Mouse (Mus musculus): ENCODE measurements at regions not wholly inside any gene's neighbourhood (a gene's known extent, or its start where the extent isn't known, plus 50 kb on each side); places are given as distances from the start of the nearest gene placed in this dataset.

DNA sequence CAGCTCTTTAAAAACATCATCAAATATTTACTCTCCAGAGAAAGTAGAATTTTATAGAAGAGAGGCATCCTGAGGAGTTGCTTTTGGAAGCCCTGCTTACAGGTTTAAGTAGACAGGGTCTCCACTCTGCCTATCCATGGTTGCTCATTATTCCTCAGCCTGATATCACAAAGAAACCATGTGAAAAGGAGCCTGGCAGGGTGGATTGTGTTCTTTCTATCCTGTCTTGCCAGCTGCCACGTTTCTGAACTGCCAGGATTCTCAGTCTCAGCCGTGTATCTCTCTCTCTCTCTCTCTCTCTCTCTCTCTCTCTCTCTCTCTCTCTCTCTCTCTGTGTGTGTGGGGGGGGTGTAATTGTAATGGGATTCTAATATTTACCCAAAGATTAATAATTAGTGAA is 431.9 kb upstream of the Atp11b start:
- no peak for ATAC-seq

DNA sequence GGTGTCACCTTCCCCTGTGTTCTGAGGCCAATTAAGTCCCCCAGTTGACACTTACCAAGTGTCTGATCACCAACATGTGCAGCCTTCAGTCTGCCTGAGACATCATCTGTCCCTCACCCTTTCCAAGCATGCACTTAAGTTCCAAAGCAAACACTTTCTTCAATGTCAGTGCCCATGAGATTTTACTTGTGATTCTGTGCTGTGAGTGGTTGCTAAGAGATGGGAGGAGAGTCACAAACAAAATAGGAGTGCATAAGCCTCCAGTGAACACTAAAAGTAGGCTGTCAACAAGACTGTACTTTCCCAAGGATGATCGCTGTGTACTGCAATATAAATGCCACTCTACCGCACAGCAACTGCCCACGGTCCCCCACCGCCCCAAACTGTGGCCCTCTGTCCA is 431.0 kb upstream of the Atp11b start:
- no peak for ATAC-seq

DNA sequence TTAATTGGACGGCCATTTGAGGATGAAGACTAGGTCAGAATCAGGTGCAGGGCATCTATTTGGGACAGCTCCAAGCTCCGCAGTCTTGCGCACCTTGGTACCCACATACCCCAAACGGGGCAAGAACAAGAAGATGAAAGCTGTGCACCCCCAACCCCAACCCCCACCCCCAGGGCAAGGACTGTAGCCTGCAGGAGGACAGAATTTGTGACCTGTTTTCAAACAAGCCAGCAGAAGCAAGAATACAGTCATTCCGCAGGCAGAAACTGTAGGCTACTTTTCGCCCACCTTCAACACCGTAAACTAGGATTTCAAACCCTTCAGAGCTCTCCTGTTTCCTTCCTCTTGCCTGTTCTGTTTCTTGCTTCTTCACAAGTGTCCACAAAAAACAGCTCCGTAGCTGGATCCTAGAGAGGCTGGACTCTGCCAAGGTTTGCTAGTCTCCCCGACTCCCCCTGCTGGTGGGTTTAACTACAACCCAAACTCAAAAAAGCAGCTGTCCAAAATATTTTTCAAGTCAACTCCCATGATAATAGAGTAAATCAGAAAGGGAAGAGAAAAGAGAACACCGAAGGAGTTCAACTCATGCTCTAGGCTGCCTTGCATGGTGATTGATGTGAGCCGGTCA is 430.3 kb upstream of the Atp11b start:
- ATAC-seq: no peak

DNA sequence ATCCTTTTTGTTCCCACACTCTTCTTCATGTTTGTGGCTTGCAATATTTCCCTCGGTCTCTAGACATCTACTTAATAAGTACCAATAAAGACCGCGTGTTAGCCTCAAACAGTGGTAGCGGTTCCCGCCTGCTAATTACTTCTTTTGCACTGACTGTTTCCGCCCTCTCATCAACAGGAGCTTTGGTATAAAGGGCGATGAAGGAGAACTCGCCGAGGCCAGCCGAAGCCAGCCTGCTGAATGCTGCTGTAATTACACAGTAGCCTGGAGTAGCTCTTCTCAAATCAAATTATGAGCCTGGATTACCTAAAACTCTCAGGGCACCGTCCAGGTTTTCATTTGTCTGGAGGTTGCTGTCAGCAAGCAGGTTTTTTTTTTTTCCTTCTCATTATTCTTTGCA is 429.7 kb upstream of the Atp11b start:
- ATAC-seq: no peak

DNA sequence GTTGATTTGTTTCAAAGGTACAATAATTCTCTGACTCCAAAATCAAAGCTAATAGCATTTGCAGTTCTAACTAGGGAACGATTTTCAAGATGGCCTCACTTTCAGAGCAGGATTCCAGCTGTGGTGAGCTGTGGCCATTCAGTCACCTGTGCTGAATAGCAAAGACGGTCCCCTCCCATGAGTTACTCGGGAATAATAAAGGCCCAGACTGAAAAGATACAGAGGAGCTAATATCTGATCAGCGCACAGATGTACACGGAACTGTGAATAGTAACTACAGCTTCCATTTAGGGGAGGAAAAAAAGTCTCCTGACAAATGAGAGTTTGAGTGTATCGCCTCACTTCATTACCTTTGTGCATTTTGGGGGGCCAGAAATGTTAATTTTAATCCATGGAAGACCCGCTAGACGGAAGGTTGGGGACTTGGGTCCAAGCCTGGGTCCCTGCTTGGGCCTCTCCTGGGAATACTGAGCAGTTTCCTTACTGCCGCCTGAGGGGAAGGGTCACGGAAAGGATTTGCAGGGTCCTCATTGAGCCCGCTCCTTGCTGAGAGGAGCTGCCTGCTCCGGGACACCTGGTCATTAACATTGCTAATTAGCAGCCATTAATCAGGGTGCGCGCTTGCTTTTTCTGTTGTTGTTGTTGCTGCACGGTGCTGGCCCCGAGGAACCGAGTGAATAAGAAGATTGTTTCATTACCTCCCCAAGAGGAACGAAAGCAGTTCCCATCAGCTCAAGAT is 421.2 kb upstream of the Atp11b start:
- ATAC-seq: no peak

DNA sequence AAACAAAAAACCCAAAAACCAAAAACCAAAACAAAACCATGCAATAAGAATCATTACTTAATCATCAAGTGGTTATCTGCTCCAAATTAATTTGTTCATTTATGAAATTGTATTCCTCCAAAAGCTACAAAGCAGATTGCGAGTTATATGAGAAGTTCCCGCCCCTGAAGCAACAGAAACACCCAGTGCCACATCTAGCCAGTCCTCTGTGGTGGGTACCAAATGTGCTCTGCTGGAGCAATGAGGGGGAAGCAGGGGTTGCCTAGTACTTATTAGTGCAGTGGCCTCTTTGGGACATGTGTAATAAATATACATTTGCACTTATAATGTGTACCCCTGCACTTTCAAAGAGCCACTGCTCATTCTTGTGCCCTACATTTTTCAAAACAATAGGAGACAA is 419.9 kb upstream of the Atp11b start:
- no peak for ATAC-seq

DNA sequence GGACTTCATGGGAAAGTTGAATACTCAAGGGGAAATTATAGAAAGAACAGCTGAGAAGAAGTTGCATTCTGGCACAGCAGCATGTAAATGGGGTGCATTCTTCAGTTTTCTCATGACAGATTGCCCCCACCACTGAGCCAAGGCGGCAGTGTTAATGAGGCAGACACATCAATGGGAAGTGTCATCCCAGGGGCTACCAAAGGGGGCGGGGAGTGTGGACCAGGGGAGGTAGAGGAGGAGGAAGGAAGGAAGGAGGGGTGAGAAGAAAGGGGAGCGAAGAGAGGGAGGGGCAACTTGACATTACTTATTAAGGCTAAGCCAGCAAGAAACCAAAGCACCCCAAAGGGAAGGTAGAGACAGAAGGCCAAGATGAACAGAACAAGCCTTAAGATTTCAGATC is 419.4 kb upstream of the Atp11b start:
- no peak for ATAC-seq

DNA sequence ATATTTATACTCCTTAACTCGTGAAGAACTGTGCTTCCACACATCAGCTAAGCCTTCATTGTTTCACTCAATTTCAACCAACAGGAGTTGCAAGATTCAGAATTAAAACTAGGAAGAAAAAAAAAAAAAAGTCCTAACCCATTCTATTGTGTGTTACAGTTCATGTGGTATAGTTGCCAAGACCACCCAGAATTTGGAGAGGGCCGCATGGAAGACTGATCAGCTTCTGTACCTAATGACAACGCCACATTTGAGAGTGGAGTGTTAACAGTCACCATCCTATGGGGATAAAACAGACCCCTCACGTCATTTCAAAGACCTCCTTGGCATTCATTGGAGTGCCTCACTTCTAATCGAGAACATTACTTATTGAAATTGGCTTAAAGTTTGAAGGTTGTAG is 418.1 kb upstream of the Atp11b start:
- no peak for ATAC-seq

DNA sequence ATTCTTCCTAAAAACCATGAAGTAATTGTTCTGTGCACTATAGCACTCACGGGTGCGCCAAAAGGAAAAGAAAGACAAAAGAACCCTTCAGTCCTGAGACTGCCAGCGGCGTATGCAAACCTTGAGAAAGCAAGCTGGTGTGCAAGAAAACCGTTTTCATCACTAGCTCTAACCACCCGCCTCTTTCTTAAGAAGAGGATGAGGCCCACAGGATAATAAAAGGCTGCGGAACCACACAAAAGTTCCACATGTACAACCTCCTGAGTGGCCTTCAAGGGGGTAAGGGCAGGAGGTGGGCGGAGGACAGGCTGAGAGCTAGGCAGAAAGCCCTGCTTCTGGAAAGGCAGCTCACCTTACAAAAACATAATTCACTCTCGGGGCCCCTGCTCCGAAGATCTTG is 413.4 kb upstream of the Atp11b start:
- ATAC-seq: no peak

DNA sequence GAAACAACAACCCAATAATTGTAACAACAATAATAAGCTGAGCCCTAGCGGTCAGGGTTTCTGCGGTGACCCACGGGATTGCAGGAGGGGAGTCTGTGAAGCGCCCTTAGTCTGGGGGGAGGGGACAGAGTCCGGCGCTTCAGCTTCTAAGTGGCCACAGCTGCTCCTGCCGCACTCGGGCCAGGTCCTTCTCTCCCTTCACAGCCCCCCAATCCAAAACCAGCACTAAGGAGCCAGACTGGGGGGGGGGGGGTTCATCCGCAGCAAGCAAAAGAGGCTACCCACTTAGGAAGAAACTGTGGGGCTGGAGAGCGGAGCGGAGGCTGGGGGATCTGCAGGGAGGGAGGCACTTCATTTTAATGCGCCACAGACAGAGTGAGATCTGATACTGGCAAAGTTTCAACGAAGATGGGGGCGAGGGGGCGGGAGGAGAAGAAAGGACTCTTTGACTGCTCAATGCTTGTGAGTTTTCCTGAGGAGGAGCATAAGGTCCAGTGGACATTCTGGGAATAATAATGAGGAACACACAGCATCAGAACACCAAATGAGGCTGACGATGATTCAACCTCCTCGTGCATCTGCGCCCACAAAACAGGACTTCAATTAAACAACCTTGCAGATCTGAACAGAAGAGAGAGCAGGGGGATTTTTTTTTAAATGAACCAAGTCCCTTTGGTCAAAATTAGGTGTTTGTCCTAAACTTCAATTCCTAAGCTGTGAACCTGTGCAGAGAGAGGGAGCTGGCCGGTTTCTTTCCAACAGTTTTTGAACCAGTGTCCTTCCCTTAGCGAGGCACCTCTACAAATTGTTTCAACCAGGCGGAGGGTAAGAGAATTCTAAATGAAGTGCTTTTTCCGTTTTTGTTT is 412.7 kb upstream of the Atp11b start:
- ATAC-seq: no peak

DNA sequence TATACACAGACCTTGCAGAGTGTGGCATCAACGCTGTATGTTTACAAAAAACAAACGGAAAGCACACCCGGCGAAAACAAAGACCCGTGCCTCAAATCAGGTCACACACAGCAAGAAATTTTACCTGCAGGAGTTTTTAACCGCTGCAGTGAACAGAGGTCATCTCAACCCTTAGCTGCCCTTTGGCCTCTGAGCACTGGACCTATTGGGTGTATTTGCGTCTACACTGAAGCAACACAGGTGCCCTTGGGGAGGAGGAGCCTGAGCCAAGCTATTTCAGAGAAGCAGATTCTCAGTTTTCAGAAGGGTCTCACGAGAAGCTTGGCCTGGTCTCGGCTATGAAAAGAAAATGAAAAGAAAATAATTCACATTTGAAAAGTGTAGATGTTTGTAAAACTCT is 412.1 kb upstream of the Atp11b start:
- ATAC-seq: no peak

DNA sequence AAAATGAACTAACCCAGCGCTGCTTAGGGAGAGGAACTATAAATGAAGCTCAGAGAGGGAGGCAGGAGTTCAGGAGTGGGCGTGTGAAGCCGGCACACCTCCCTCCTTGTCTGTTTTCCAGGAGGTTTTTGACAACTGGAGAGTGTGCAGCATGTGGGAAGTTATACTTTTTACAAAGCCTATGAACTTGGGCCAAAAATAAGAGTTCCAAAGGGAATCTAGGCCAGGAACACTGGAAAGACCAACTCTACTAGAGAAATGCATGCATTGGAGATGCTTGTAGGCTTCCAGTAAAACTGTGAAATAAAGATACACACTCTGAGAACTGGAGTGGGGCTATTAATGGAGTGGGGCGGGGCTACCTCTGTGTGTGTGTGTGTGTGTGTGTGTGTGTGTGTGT is 411.3 kb upstream of the Atp11b start:
- no peak for ATAC-seq

DNA sequence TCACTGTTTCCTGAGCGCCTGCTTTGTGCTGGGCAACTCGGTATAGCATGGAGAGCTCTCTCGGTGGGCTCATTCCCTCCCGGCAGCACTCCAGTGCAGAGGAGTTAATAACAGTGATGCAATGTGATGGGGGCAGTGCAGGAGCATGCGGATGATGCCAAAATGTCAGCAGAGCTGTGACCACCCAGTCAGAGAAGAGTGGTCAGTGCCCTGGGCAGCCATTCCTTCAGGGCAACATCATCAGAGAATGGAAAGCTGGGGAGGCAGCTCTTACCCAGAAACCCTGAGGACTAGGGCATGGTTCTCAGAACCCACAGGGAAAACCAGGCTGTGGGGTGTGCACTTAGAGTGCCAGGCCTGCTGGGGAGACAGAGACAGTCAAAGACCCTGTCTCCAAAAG is 410.0 kb upstream of the Atp11b start:
- ATAC-seq: no peak

DNA sequence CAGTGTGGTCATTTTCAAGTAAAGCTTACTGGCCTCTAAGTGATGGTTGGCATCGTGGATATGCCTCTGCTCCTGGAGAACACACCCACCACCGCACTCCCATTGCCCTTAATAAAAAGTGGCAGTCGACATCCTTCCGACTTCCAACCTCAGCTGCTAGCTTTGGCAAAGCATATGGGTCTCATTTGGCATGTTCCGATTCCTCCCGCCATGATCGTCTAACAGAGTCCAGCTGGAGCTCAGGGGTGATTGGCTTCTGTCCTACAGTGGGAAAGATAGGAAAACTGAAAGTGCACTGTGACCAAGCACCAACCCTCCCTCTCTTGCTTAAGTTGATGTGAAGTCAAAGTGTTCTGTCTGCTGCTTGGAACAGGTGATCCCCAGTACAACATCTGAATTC is 404.8 kb upstream of the Atp11b start:
- no peak for ATAC-seq

DNA sequence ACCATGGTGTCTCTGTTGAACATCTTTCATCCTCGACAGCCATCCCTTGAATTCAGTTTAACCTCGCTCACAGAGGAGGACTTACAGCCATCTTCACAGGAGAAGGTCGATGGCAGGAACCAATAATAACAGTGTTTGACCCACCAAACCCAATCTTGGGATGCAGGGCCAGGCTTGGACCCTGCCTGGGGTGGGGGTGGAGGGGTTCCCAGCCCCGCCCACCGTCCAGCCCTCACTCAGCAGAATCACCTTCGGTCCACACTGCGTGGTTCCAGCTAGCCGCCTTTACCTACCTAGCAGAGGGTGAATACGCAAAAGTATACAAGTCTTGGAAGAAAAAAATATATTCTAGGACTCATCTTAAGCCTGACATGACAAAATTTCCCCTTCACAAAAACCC is 400.5 kb upstream of the Atp11b start:
- no peak for ATAC-seq

DNA sequence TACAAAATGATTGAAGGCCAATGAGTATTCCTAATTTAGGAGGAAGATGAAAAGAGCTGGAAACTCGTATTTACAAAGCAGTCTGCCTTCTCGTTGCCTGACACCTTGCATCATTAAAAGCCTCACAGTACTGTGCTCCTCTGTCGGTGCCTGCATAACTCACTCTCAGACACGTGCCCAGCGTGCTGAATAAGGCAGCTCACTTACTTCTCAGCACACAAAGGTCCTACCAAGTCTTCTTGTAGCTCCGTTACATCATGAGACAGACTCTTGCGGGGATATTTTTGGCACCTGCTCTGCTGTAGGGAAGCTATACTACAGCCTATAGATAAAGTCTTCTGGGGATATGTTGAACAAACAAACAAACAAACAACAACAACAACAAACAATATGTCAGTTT is 400.0 kb upstream of the Atp11b start:
- ATAC-seq: no peak

DNA sequence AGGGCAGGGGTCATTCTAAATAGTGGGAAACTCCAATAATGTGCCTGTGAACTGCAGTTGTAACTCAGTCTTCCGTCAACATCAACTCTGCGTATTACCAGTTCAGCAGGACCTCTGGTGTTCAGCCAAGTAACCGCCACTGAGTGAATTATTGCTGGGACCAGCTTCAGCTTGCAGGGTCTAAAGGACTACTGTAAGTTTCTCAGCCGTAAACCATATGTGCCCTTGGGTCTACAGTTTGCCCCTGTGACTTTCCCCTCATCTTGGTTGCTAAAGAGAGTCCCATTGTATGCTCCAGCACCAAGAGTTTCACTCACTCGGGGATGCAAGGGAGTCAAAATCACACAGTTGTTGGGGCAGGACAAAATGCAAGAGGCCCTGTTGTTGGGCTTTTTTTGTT is 399.6 kb upstream of the Atp11b start:
- ATAC-seq: no peak

DNA sequence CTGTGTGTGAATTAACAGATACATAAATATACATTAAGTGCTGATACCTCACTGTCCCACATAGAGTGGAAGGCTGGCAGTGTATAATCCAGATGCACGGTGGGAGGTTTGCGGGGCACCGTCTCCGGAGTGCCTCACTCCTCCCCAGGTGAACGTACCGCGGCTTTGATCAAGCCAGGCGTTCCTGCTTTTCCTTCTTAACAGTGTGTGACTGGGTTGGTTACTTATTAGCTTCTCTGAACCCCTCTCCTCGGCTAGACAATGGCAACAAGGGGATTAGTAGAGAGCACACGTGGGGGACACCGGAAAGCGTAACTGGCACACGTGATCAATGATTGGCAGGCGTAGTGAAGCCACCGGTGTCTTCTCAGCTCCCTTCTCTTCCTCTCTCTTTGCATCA is 396.8 kb upstream of the Atp11b start:
- ATAC-seq: no peak

DNA sequence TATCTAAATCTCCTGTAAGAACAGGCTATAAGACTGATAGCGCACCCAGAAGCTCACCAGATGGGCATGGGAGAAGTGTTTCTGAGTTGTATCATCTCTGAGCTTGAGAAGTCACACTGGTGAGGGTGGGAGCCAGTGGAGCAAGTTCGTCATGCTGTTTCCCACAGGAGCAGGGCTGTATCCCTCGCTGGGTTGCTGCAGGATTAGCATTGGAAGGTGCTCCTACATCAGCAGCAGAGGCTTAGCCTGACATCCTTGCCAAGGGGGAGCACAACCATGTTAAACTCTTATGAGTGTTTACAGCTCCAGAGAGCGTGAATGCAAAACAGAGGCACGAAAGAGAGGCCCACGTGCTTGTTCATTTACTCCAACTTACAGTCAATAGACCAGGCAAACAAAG is 395.4 kb upstream of the Atp11b start:
- ATAC-seq: no peak

DNA sequence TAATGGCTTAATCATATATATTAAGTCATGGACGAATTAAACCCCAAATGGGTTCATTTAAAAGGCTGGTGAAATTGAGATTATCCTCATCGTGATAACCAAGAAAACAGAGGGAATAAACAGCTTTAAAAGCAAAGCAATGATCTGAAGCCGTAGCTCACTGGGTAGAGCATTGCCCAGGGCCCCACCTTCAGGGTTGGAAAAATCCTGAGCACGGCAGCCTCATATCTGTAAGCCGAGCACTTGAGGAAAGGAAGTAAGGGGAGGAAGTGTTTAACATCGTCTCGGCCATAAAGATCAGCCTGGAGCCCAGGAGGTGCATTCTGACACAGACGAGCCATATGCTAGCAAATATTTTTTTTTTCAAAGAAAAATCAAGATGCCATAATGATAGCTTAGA is 394.6 kb upstream of the Atp11b start:
- ATAC-seq: no peak

DNA sequence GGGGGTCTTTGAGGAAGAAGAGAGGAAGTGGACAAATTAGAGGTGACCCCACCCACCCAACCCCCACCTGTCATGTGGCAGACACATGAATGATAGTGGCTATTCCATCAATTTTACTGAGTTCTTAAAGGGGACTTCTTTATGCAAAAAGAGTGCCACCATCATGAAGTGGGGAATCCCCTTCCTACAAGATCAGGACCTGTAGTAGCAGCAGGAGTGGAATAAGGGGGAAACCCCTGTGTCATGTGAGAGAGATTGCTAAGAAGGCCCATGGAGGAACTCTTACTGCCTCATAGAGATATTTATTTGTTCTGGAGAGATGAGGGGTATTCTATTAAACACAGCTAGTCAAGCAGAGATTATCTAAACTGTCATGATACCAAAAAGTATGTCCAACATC is 393.4 kb upstream of the Atp11b start:
- no peak for ATAC-seq

DNA sequence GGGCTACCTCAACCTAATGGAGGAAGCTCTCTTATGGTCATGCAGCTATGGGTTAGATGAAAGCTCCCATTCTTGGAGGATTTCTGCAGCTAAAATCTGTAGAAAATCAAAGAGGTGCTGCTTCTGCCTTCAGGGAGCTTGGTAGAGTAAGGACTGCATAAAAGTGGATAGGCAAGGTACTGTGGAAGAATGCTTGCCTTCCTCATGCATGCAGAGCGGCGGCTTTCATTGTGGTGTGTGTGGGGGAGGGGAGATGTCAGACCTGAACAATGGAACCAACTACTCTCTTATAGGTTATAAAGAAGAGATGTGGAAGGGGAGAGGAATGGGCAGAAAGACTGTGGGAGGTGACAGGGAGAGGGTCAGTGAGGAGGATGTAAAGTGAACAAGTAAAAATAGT is 392.8 kb upstream of the Atp11b start:
- no peak for ATAC-seq

DNA sequence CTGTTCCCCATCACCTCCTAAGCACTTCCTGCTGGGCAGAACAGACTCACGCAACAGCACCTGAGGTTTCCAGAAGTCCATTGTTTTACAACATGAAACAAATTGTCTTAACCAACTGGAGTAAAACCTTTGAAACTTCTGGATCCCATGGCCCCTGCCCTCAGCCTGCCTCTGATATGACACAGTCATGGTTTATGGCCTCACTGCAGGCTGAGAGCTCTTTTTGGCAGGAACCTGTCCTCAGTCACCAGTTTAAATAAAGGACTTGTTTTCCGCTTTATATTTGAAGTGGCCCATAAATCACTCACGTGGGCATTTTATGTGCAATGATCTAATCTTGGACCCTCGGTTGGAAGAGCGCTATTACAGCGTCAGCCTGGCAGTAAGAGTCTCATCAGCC is 388.5 kb upstream of the Atp11b start:
- no peak for ATAC-seq

DNA sequence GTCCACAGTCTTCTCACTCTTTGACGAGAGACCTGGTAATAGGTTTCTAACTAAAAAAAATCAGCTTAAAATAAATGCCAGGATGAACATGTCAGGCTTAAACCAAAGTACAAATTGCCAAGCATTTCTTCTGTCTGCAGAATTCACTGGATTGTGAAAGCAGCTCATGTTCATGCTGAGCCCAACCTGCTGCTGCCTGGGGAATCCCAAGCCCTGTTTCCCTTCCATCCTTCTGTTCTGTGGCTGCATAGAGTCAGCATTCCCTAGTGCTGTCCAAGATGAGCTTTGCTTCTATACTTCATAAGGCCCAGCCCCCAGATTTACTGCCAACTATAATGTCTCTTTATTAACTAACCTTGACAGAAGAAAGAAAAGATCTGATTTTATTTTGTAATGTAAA is 381.6 kb upstream of the Atp11b start:
- ATAC-seq: no peak

All from inflammation-experienced regulatory T-cells, adult 6 months (primary cell).